In genomic region chr11:103362054-103362432, GRCm38 (mm10) we compare ENCODE assay signal across 7 mouse cellular contexts. TPM values are rescaled to one million over a fixed set of nuclear protein-coding genes. Genes with fewer than 3 reads are reported as not detected.
DNase-seq lines count a peak whose midpoint lies in the region; ATAC-seq and TF ChIP-seq lines count a peak whose summit lies in the region.

No protein-coding gene starts in this region.

- no peak overlapping the region for H3K4me2 ChIP-seq in CH12.LX (ENCODE audit: insufficient read depth, low read depth, poor library complexity, severe bottlenecking)
- peak overlapping the region; percentile 91 for H3K4me2 ChIP-seq in heart, embryonic 15.5 days
- peak overlapping the region; percentile 59 for H3K4me2 ChIP-seq in midbrain, embryonic 16.5 days (ENCODE audit: low read length)

- TF ChIP-seq RAD21 in CH12.LX (IDR thresholded peaks at IDR 0.05; ENCODE audit: low read depth, low read length): no peak

- H3K27ac ChIP-seq in CH12.LX (ENCODE audit: insufficient read depth, low read depth): no peak overlapping the region
- H3K27ac ChIP-seq in heart, embryonic 15.5 days: peak overlapping the region; percentile 84
- H3K27ac ChIP-seq in midbrain, embryonic 16.5 days (ENCODE audit: low read length): no peak overlapping the region

- peaks cover 39% of the 10 kb centered on the region for H3K9me3 ChIP-seq in CH12.LX (replicated peaks; ENCODE audit: low read length)
- H3K9me3 ChIP-seq in heart, embryonic 15.5 days (replicated peaks): no peaks in the 10 kb centered on the region
- no peaks in the 10 kb centered on the region for H3K9me3 ChIP-seq in midbrain, embryonic 16.5 days (replicated peaks; ENCODE audit: control insufficient read depth, low read length, poor library complexity, severe bottlenecking)

- intact Hi-C loops in left cerebral cortex, postnatal 25 days (cut with DNase I): loop anchor here (5.0 kb wide), 1 partner anchor 40 kb away; no protein-coding TSS in a partner anchor

- peaks cover 8 to 32% of the 10 kb centered on the region in 2 experiments for H3K4me1 ChIP-seq in CH12.LX (ENCODE audit: control insufficient read depth in 1 of 2, insufficient read depth in 2 of 2)
- H3K4me1 ChIP-seq in heart, embryonic 15.5 days (replicated peaks): peaks cover 50% of the 10 kb centered on the region
- peaks cover 28% of the 10 kb centered on the region for H3K4me1 ChIP-seq in midbrain, embryonic 16.5 days (ENCODE audit: control insufficient read depth, insufficient read depth, low read length)

- DNase-seq in CH12.LX (ENCODE audit: extremely low read depth) (no peak), MEL-GATA-1-ER (ENCODE audit: extremely low read depth, low read depth) (peak; percentile 82), liver (peak; percentile 52)
- no peak for DNase-seq in left cerebral cortex, postnatal 25 days (ENCODE audit: low spot score in 2 of 2)
- no peak for DNase-seq in gastrocnemius, postnatal 4 days (ENCODE audit: low spot score in 2 of 2)

- in situ Hi-C loops in CH12.LX (cut with MboI; ENCODE audit: low pct_ligation_motif_present, low pct_unique_long_range_greater_than_20kb, low sequenced_read_pairs): no loop called here

- dilution Hi-C loops in CH12.LX (cut with MboI; ENCODE audit: extremely low pct_ligation_motif_present, extremely low pct_unique_long_range_greater_than_20kb, low sequenced_read_pairs): no loop called here

- H3K27me3 ChIP-seq in CH12.LX (replicated peaks): no peaks in the 10 kb centered on the region
- H3K27me3 ChIP-seq in heart, embryonic 15.5 days: peaks cover 58% of the 10 kb centered on the region
- H3K27me3 ChIP-seq in midbrain, embryonic 16.5 days (ENCODE audit: control insufficient read depth, insufficient read depth, low read depth, low read length): peaks cover 51% of the 10 kb centered on the region

- H3K9ac ChIP-seq in CH12.LX (ENCODE audit: insufficient read depth, low read depth): no peak overlapping the region
- H3K9ac ChIP-seq in heart, embryonic 15.5 days: peak overlapping the region; percentile 65; the same call in 1 of the 2 replicates
- no peak overlapping the region for H3K9ac ChIP-seq in midbrain, embryonic 16.5 days (ENCODE audit: low read depth, low read length)

- TF ChIP-seq POLR2A in CH12.LX (IDR thresholded peaks at IDR 0.05; ENCODE audit: low read depth, low read length): no peak

- no peak overlapping the region for H3K4me3 ChIP-seq in CH12.LX (replicated peaks in 1 of 3; ENCODE audit: low read depth in 2 of 3, low read length in 2 of 3, poor library complexity in 1 of 3)
- H3K4me3 ChIP-seq in heart, embryonic 15.5 days: peak overlapping the region; percentile 59
- peak overlapping the region; percentile 38 for H3K4me3 ChIP-seq in midbrain, embryonic 16.5 days (ENCODE audit: low read depth, low read length)

- no peak for TF ChIP-seq CTCF in CH12.LX (conservative IDR thresholded peaks at IDR 0.05 in 1 of 2, IDR thresholded peaks at IDR 0.05 in 1 of 2; ENCODE audit: low read depth in 2 of 2, low read length in 2 of 2)

- no peaks in the 10 kb centered on the region for H3K79me2 ChIP-seq in CH12.LX (replicated peaks; ENCODE audit: control insufficient read depth, extremely low read depth, insufficient read depth, poor library complexity, severe bottlenecking)

- WGBS in heart, embryonic 15.5 days: 6% methylated on average over 13 of the region's 13 CpGs
- 4% methylated on average over 13 of the region's 13 CpGs for WGBS in midbrain, embryonic 16.5 days

- TF ChIP-seq EP300 in CH12.LX (IDR thresholded peaks at IDR 0.05; ENCODE audit: low read length): no peak

- H3K36me3 ChIP-seq in CH12.LX (replicated peaks in 1 of 2; ENCODE audit: control insufficient read depth in 1 of 2, insufficient read depth in 1 of 2, low read length in 1 of 2): peaks cover 27 to 89% of the 10 kb centered on the region in 2 experiments
- H3K36me3 ChIP-seq in heart, embryonic 15.5 days: 0 out of 2 replicates have a peak, but pooled peaks cover under 1% of the 10 kb centered on the region
- H3K36me3 ChIP-seq in midbrain, embryonic 16.5 days (ENCODE audit: control insufficient read depth, insufficient read depth, low read length): peaks cover 5% of the 10 kb centered on the region

- no peak; the same call in 1 of the 2 replicates for ATAC-seq in heart, embryonic 15.5 days (replicated peaks; ENCODE audit: insufficient number of reproducible peaks, insufficient read depth, low FRiP score, low read depth)
- ATAC-seq in midbrain, embryonic 16.5 days: no peak

TF ChIP-seq in CH12.LX, 34 proteins besides CTCF, POLR2A, EP300 and RAD21:
- TF ChIP-seq ZKSCAN1 (IDR thresholded peaks at IDR 0.05; ENCODE audit: borderline replicate concordance, low read depth, low read length) (0 out of 2 replicates have a peak, but pooled peaks have one; percentile 4), JUND (conservative IDR thresholded peaks at IDR 0.05; ENCODE audit: low read depth, low read length) (no peak)

RNA-seq across cellular contexts. Expression of gene Arhgap27, which starts 1.4 kb away (rescaled TPM):
- total RNA-seq in CH12.LX (2012; rRNA removed) (24.4 and 26.1 TPM in 2 replicates), CH12.LX (2014; rRNA removed) (11.4 and 11.8 TPM in 2 replicates)
- polyA plus RNA-seq in CH12.LX (2012; ENCODE audit: insufficient read length, low read depth): 26.7 and 30.9 TPM in 2 replicates
- polyA plus RNA-seq in heart, embryonic 15.5 days (2015; fragmentation: Nextera tagmentation; extraction: Ambion mirVana): 5.4 and 9.0 TPM in 2 replicates
- 3.8 and 4.4 TPM in 2 replicates for polyA plus RNA-seq in midbrain, embryonic 16.5 days (2015; fragmentation: Nextera tagmentation; extraction: Ambion mirVana)
- total RNA-seq in left cerebral cortex, postnatal 25 days (2021): 10 to 100 TPM in 1 of 2 experiments, 1 to 10 TPM in 1; 7.9 to 12.4 TPM
- total RNA-seq in gastrocnemius, postnatal 4 days (2021): 10 to 100 TPM; 11.7 to 12.2 TPM

RNA-seq across cellular contexts. Expression of gene Plekhm1, which starts 50.4 kb away (rescaled TPM):
- 5.3 and 5.4 TPM in 2 replicates for total RNA-seq in CH12.LX (2012; rRNA removed)
- total RNA-seq in CH12.LX (2014; rRNA removed): 2.7 and 3.5 TPM in 2 replicates
- 18.3 and 23.2 TPM in 2 replicates for polyA plus RNA-seq in CH12.LX (2012; ENCODE audit: insufficient read length, low read depth)
- 4.8 and 6.1 TPM in 2 replicates for polyA plus RNA-seq in heart, embryonic 15.5 days (2015; fragmentation: Nextera tagmentation; extraction: Ambion mirVana)
- 8.9 and 9.6 TPM in 2 replicates for polyA plus RNA-seq in midbrain, embryonic 16.5 days (2015; fragmentation: Nextera tagmentation; extraction: Ambion mirVana)
- 10 to 100 TPM; 16.5 to 17.4 TPM for total RNA-seq in left cerebral cortex, postnatal 25 days (2021)
- total RNA-seq in gastrocnemius, postnatal 4 days (2021): 10 to 100 TPM; 12.0 to 12.8 TPM

Comparison
In these comparisons a context has a peak if more than half of its experiments do, and no peak if none do; other contexts are left out.
1. DNase-seq: peak in MEL-GATA-1-ER (single experiment) and liver (single experiment); none in CH12.LX (single experiment), left cerebral cortex, postnatal 25 days (0 of 2) and gastrocnemius, postnatal 4 days (0 of 2).
2. H3K4me3 ChIP-seq: peak in heart, embryonic 15.5 days (single experiment) and midbrain, embryonic 16.5 days (single experiment); none in CH12.LX (0 of 3).